Mouse (Mus musculus): ENCODE results near the gene Olfr881. TPM values are rescaled to one million over a fixed set of nuclear protein-coding genes. Genes with fewer than 3 reads are reported as not detected.

The Olfr881 gene
- not detected in 2 replicates for polyA plus RNA-seq (2015; fragmentation: Nextera tagmentation; extraction: Ambion mirVana)

GRCm38 (mm10) chr9:37991525-37991924 lies at the start of gene Olfr881:
Olfr881 (plus strand) TSS chr9:37991825.
- no peak within 1 kb of the TSS for H3K27ac ChIP-seq (ENCODE audit: low read length)
- no peaks in the 10 kb centered on the region for H3K9me3 ChIP-seq (replicated peaks; ENCODE audit: control insufficient read depth, low read length)
- ATAC-seq (ENCODE audit: low read depth), result no peak
- no peaks in the 10 kb centered on the region for H3K36me3 ChIP-seq (ENCODE audit: control insufficient read depth, insufficient read depth)
- no peak within 1 kb of the TSS for H3K4me3 ChIP-seq (ENCODE audit: low read depth, low read length)
- H3K27me3 ChIP-seq (ENCODE audit: control insufficient read depth, insufficient read depth, low read depth, low read length), result no peaks in the 10 kb centered on the region
- H3K9ac ChIP-seq (ENCODE audit: low read depth, low read length), result no peak within 1 kb of the TSS
- no peaks in the 10 kb centered on the region for H3K4me1 ChIP-seq (ENCODE audit: control insufficient read depth, low read depth, low read length)
- H3K4me2 ChIP-seq (ENCODE audit: low read depth, low read length), result no peak within 1 kb of the TSS

GRCm38 (mm10) chr9:37998581-37999204 lies 7.1 kb downstream of the Olfr881 start:
- Histone ChIP-seq H3K4me3 (ENCODE audit: low read depth, low read length) (no peak overlapping the region), H3K9ac (ENCODE audit: low read depth, low read length) (no peak overlapping the region), H3K4me2 (ENCODE audit: low read depth, low read length) (no peak overlapping the region), H3K27ac (ENCODE audit: low read length) (no peak overlapping the region), H3K4me1 (ENCODE audit: control insufficient read depth, low read depth, low read length) (no peaks in the 10 kb centered on the region), H3K9me3 (replicated peaks; ENCODE audit: control insufficient read depth, low read length) (no peaks in the 10 kb centered on the region), H3K27me3 (ENCODE audit: control insufficient read depth, insufficient read depth, low read depth, low read length) (no peaks in the 10 kb centered on the region), H3K36me3 (ENCODE audit: control insufficient read depth, insufficient read depth) (no peaks in the 10 kb centered on the region)
- 26% methylated on average over 2 of the region's 2 CpGs for WGBS (ENCODE audit: insufficient replicate concordance)
- ATAC-seq (ENCODE audit: low read depth), result no peak

GRCm38 (mm10) chr9:38000021-38000420 lies 8.4 kb downstream of the Olfr881 start:
- Histone ChIP-seq H3K36me3 (ENCODE audit: control insufficient read depth, insufficient read depth) (no peaks in the 10 kb centered on the region), H3K27ac (ENCODE audit: low read length) (no peak overlapping the region), H3K9me3 (replicated peaks; ENCODE audit: control insufficient read depth, low read length) (no peaks in the 10 kb centered on the region), H3K4me1 (ENCODE audit: control insufficient read depth, low read depth, low read length) (no peaks in the 10 kb centered on the region), H3K4me2 (ENCODE audit: low read depth, low read length) (no peak overlapping the region), H3K4me3 (ENCODE audit: low read depth, low read length) (no peak overlapping the region), H3K9ac (ENCODE audit: low read depth, low read length) (no peak overlapping the region), H3K27me3 (ENCODE audit: control insufficient read depth, insufficient read depth, low read depth, low read length) (no peaks in the 10 kb centered on the region)
- ATAC-seq (ENCODE audit: low read depth), result no peak
- whole genome bisulfite sequencing (ENCODE audit: insufficient replicate concordance), result 30% methylated on average over 1 of the region's 1 CpGs

GRCm38 (mm10) chr9:38025508-38025907 lies 33.9 kb downstream of the Olfr881 start, which contains the start of gene Olfr883:
Olfr883 (plus strand) TSS chr9:38025808.
- H3K4me2 ChIP-seq (ENCODE audit: low read depth, low read length), result no peak within 1 kb of the TSS
- H3K27me3 ChIP-seq (ENCODE audit: control insufficient read depth, insufficient read depth, low read depth, low read length), result no peaks in the 10 kb centered on the region
- no peak for ATAC-seq (ENCODE audit: low read depth)
- WGBS (ENCODE audit: insufficient replicate concordance), result 46% methylated on average over 1 of the region's 1 CpGs
- no peak within 1 kb of the TSS for H3K27ac ChIP-seq (ENCODE audit: low read length)
- no peaks in the 10 kb centered on the region for H3K4me1 ChIP-seq (ENCODE audit: control insufficient read depth, low read depth, low read length)
- no peaks in the 10 kb centered on the region for H3K9me3 ChIP-seq (replicated peaks; ENCODE audit: control insufficient read depth, low read length)
- no peaks in the 10 kb centered on the region for H3K36me3 ChIP-seq (ENCODE audit: control insufficient read depth, insufficient read depth)
- no peak within 1 kb of the TSS for H3K4me3 ChIP-seq (ENCODE audit: low read depth, low read length)
- H3K9ac ChIP-seq (ENCODE audit: low read depth, low read length), result no peak within 1 kb of the TSS

Other genes starting within 250 kb of the Olfr881 start
- gene Olfr874, start 246.7 kb upstream of the Olfr881 start, polyA plus RNA-seq (2015; fragmentation: Nextera tagmentation; extraction: Ambion mirVana), result not detected in 2 replicates
- not detected in 2 replicates for gene Olfr875, start 220.0 kb upstream of the Olfr881 start, polyA plus RNA-seq (2015; fragmentation: Nextera tagmentation; extraction: Ambion mirVana)
- not detected in 2 replicates for gene Olfr876, start 188.8 kb upstream of the Olfr881 start, polyA plus RNA-seq (2015; fragmentation: Nextera tagmentation; extraction: Ambion mirVana)
- not detected in 2 replicates for gene Olfr877, start 137.6 kb upstream of the Olfr881 start, polyA plus RNA-seq (2015; fragmentation: Nextera tagmentation; extraction: Ambion mirVana)
- gene Olfr145, start 95.1 kb upstream of the Olfr881 start, polyA plus RNA-seq (2015; fragmentation: Nextera tagmentation; extraction: Ambion mirVana), result not detected in 2 replicates
- not detected in 2 replicates for gene Olfr878, start 74.0 kb upstream of the Olfr881 start, polyA plus RNA-seq (2015; fragmentation: Nextera tagmentation; extraction: Ambion mirVana)
- not detected in 2 replicates for gene Olfr883, start 34.0 kb downstream of the Olfr881 start, polyA plus RNA-seq (2015; fragmentation: Nextera tagmentation; extraction: Ambion mirVana)
- not detected in 2 replicates for gene Olfr884, start 54.7 kb downstream of the Olfr881 start, polyA plus RNA-seq (2015; fragmentation: Nextera tagmentation; extraction: Ambion mirVana)
- gene Olfr885, start 69.5 kb downstream of the Olfr881 start, polyA plus RNA-seq (2015; fragmentation: Nextera tagmentation; extraction: Ambion mirVana), result not detected in 2 replicates
- not detected in 2 replicates for gene Olfr887, start 92.2 kb downstream of the Olfr881 start, polyA plus RNA-seq (2015; fragmentation: Nextera tagmentation; extraction: Ambion mirVana)
- gene Olfr888, start 116.3 kb downstream of the Olfr881 start, polyA plus RNA-seq (2015; fragmentation: Nextera tagmentation; extraction: Ambion mirVana), result not detected in 2 replicates
- gene Olfr889, start 123.4 kb downstream of the Olfr881 start, polyA plus RNA-seq (2015; fragmentation: Nextera tagmentation; extraction: Ambion mirVana), result 0.06 and 0.12 TPM in 2 replicates
- not detected in 2 replicates for gene Olfr890, start 150.7 kb downstream of the Olfr881 start, polyA plus RNA-seq (2015; fragmentation: Nextera tagmentation; extraction: Ambion mirVana)
- not detected in 2 replicates for gene Olfr891, start 189.0 kb downstream of the Olfr881 start, polyA plus RNA-seq (2015; fragmentation: Nextera tagmentation; extraction: Ambion mirVana)
- gene Olfr893, start 216.5 kb downstream of the Olfr881 start, polyA plus RNA-seq (2015; fragmentation: Nextera tagmentation; extraction: Ambion mirVana), result not detected in 2 replicates
- not detected in 2 replicates for gene Olfr894, start 226.2 kb downstream of the Olfr881 start, polyA plus RNA-seq (2015; fragmentation: Nextera tagmentation; extraction: Ambion mirVana)